Mouse (Mus musculus): ENCODE measurements around the gene Jtb. TPM values are rescaled to one million over a fixed set of nuclear protein-coding genes. Genes with fewer than 3 reads are reported as not detected.

Gene Jtb
- total and polyA plus RNA-seq, 2 experiments from 2014 or later, result 52.5 to 115 TPM

GRCm38 (mm10) chr3:90221123-90221522, 10.3 kb upstream of the Jtb start:
- Histone ChIP-seq H3K4me1 (ENCODE audit: insufficient read depth, low read length) (peaks cover 5% of the 10 kb centered on the region; the same call in 1 of the 2 replicates), H3K27ac (no peak overlapping the region), H3K36me3 (ENCODE audit: insufficient read depth, low read length) (no peaks in the 10 kb centered on the region), H3K9me3 (ENCODE audit: low read length) (no peaks in the 10 kb centered on the region), H3K9ac (replicated peaks; ENCODE audit: low read length) (peak overlapping the region; percentile 35), H3K27me3 (ENCODE audit: insufficient read depth, low read length) (no peaks in the 10 kb centered on the region), H3K4me3 (ENCODE audit: low read length) (peak overlapping the region; percentile 42), H3K4me2 (ENCODE audit: low read depth, low read length) (peak overlapping the region; percentile 78)
- ATAC-seq (no peak), DNase-seq (ENCODE audit: low spot score) (no peak)
- 27% methylated on average over 5 of the region's 5 CpGs for WGBS
- no peak for TF ChIP-seq CTCF (IDR thresholded peaks at IDR 0.05; ENCODE audit: low read depth)

- Histone ChIP-seq H3K4me2 (ENCODE audit: low read depth, low read length) (no peak overlapping the region), H3K27me3 (ENCODE audit: insufficient read depth, low read length) (no peaks in the 10 kb centered on the region), H3K27ac (no peak overlapping the region), H3K36me3 (ENCODE audit: insufficient read depth, low read length) (no peaks in the 10 kb centered on the region), H3K4me1 (ENCODE audit: insufficient read depth, low read length) (peaks cover 5% of the 10 kb centered on the region; the same call in 1 of the 2 replicates), H3K9me3 (ENCODE audit: low read length) (no peaks in the 10 kb centered on the region), H3K4me3 (ENCODE audit: low read length) (no peak overlapping the region), H3K9ac (replicated peaks; ENCODE audit: low read length) (no peak overlapping the region)
- TF ChIP-seq CTCF (IDR thresholded peaks at IDR 0.05; ENCODE audit: low read depth), result no peak
- no peak for DNase-seq (ENCODE audit: low spot score)
- no peak for ATAC-seq
- 82% methylated on average over 4 of the region's 4 CpGs for WGBS
Observed at GRCm38 (mm10) chr3:90222455-90222854, 8.9 kb upstream of the Jtb start.

DNA sequence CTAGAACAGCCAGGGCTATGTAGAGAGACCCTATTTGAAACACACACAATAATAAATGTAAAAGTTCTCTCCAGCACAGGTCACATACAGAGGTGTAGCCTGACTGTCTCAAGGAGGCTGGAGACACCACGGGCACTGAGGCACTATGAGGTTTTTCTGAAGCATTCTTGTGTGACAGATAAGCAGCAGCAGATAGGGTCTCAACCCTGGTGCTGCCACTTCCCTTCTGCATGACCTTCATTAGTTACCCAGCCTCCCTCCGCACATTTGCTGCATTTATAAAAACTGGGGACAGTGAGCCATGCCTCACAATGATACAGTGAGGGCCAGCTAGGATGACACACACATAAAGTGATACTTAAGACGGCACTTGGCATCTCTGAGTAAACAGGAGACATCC, 8.5 kb upstream of the Jtb start:
- no peak for TF ChIP-seq CTCF (IDR thresholded peaks at IDR 0.05; ENCODE audit: low read depth)
- no peak for ATAC-seq

GRCm38 (mm10) chr3:90224331-90224730, 7.1 kb upstream of the Jtb start:
- ATAC-seq (no peak), DNase-seq (ENCODE audit: low spot score) (no peak)
- H3K9ac ChIP-seq (replicated peaks; ENCODE audit: low read length), result no peak overlapping the region
- 85% methylated on average over 10 of the region's 10 CpGs for WGBS
- H3K36me3 ChIP-seq (ENCODE audit: insufficient read depth, low read length), result no peaks in the 10 kb centered on the region
- H3K4me1 ChIP-seq (ENCODE audit: insufficient read depth, low read length), result peaks cover 5% of the 10 kb centered on the region; the same call in 1 of the 2 replicates
- H3K9me3 ChIP-seq (ENCODE audit: low read length), result no peaks in the 10 kb centered on the region
- H3K4me3 ChIP-seq (ENCODE audit: low read length), result no peak overlapping the region
- H3K27ac ChIP-seq, result no peak overlapping the region
- 0 out of 2 replicates have a peak, but pooled peaks have one; percentile 6 for TF ChIP-seq CTCF (IDR thresholded peaks at IDR 0.05; ENCODE audit: low read depth)
- no peak overlapping the region for H3K4me2 ChIP-seq (ENCODE audit: low read depth, low read length)
- no peaks in the 10 kb centered on the region for H3K27me3 ChIP-seq (ENCODE audit: insufficient read depth, low read length)

More for the DNA sequence above, 8.5 kb upstream of the Jtb start:
- Histone ChIP-seq H3K9ac (replicated peaks; ENCODE audit: low read length) (0 out of 2 replicates have a peak overlapping the region, but pooled peaks have one; percentile 9), H3K4me1 (ENCODE audit: insufficient read depth, low read length) (peaks cover 5% of the 10 kb centered on the region; the same call in 1 of the 2 replicates), H3K27ac (no peak overlapping the region), H3K36me3 (ENCODE audit: insufficient read depth, low read length) (no peaks in the 10 kb centered on the region), H3K4me2 (ENCODE audit: low read depth, low read length) (no peak overlapping the region), H3K27me3 (ENCODE audit: insufficient read depth, low read length) (no peaks in the 10 kb centered on the region), H3K4me3 (ENCODE audit: low read length) (no peak overlapping the region), H3K9me3 (ENCODE audit: low read length) (no peaks in the 10 kb centered on the region)
- WGBS, result 88% methylated on average over 3 of the region's 3 CpGs
- no peak for DNase-seq (ENCODE audit: low spot score)

GRCm38 (mm10) chr3:90231075-90231474, 322 bp upstream of the Jtb start:
- peak overlapping the region; percentile 82 for H3K4me2 ChIP-seq (ENCODE audit: low read depth, low read length)
- H3K27ac ChIP-seq, result peak overlapping the region; percentile 90; the same call in 1 of the 2 replicates
- H3K9me3 ChIP-seq (ENCODE audit: low read length), result no peaks in the 10 kb centered on the region
- H3K4me1 ChIP-seq (ENCODE audit: insufficient read depth, low read length), result peaks cover 9% of the 10 kb centered on the region
- H3K9ac ChIP-seq (replicated peaks; ENCODE audit: low read length), result peak overlapping the region; percentile 87; the same call in 1 of the 2 replicates
- H3K36me3 ChIP-seq (ENCODE audit: insufficient read depth, low read length), result peaks cover 10% of the 10 kb centered on the region
- no peak for TF ChIP-seq CTCF (IDR thresholded peaks at IDR 0.05; ENCODE audit: low read depth)
- DNase-seq (ENCODE audit: low spot score), result no peak
- ATAC-seq, result no peak
- no peaks in the 10 kb centered on the region for H3K27me3 ChIP-seq (ENCODE audit: insufficient read depth, low read length)
- 18% methylated on average over 8 of the region's 8 CpGs for WGBS
- peak overlapping the region; percentile 85 for H3K4me3 ChIP-seq (ENCODE audit: low read length)

DNA sequence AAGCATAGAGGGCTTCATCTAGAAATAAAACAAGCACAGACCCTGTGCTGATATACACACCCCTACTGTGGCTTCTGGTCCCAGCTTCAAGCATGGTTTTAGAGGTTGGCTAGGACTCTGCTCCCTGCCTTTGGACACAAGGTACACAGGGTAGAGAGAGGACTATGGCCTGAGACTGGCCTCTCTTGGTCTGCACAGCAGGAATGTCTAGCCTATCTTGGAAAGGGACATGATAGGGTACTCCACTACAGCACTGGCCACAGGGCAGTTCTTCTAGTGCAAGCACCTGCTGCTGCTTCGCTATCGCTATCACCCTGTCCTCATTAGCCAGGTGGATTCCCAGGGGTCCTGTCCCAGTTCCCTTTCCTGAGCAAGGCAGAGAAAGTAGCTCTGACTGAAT, 9.9 kb downstream of the Jtb start:
- no peak for TF ChIP-seq CTCF (IDR thresholded peaks at IDR 0.05; ENCODE audit: low read depth)
- Histone ChIP-seq H3K27ac (no peak overlapping the region), H3K36me3 (ENCODE audit: insufficient read depth, low read length) (no peaks in the 10 kb centered on the region), H3K4me2 (ENCODE audit: low read depth, low read length) (no peak overlapping the region), H3K4me3 (ENCODE audit: low read length) (no peak overlapping the region), H3K27me3 (ENCODE audit: insufficient read depth, low read length) (no peaks in the 10 kb centered on the region), H3K9me3 (ENCODE audit: low read length) (no peaks in the 10 kb centered on the region), H3K4me1 (ENCODE audit: insufficient read depth, low read length) (peaks cover 6% of the 10 kb centered on the region; the same call in 1 of the 2 replicates), H3K9ac (replicated peaks; ENCODE audit: low read length) (no peak overlapping the region)
- ATAC-seq (no peak), DNase-seq (ENCODE audit: low spot score) (peak; percentile 18)
- 88% methylated on average over 2 of the region's 2 CpGs for WGBS

- H3K4me1 ChIP-seq (ENCODE audit: insufficient read depth, low read length), result peaks cover 6% of the 10 kb centered on the region; the same call in 1 of the 2 replicates
- WGBS, result 83% methylated on average over 10 of the region's 10 CpGs
- H3K9ac ChIP-seq (replicated peaks; ENCODE audit: low read length), result no peak overlapping the region
- DNase-seq (ENCODE audit: low spot score) (no peak), ATAC-seq (no peak)
- no peak overlapping the region for H3K4me2 ChIP-seq (ENCODE audit: low read depth, low read length)
- no peak overlapping the region for H3K27ac ChIP-seq
- no peak for TF ChIP-seq CTCF (IDR thresholded peaks at IDR 0.05; ENCODE audit: low read depth)
- no peaks in the 10 kb centered on the region for H3K9me3 ChIP-seq (ENCODE audit: low read length)
- no peaks in the 10 kb centered on the region for H3K36me3 ChIP-seq (ENCODE audit: insufficient read depth, low read length)
- no peaks in the 10 kb centered on the region for H3K27me3 ChIP-seq (ENCODE audit: insufficient read depth, low read length)
- H3K4me3 ChIP-seq (ENCODE audit: low read length), result no peak overlapping the region
Observed at GRCm38 (mm10) chr3:90241669-90242358, 10.4 kb downstream of the Jtb start.

Measured in hindbrain, postnatal 0 days (tissue).